Mouse (Mus musculus) limb, embryonic 14.5 days (tissue): ENCODE measurements at regions not wholly inside any gene's neighbourhood (a gene's known extent, or its start where the extent isn't known, plus 50 kb on each side); places are given as distances from the start of the nearest gene placed in this dataset.

Experiments used
- ATAC-seq: fragments of 200-750 bp; cut with Nextera tagmentation; 2 replicates; pipeline ENCODE4 v1.8.0; 2017; ENCODE audit warnings: low read depth, moderate number of reproducible peaks, moderate TSS enrichment; ENCODE audit not compliant: low FRiP score
- DNase-seq: peaks from one replicate; pipeline ENCODE4 v3.0.0-alpha.2; 2015; ENCODE audit warnings: low spot score
- H3K27ac ChIP-seq: fragments of 300-500 bp; sonication (generic); replicated peaks from 2 replicates; pipeline ENCODE4 v1.5.1; 2014; ENCODE audit warnings: low read depth, mild to moderate bottlenecking, low read length, moderate library complexity, mixed read lengths
- H3K27me3 ChIP-seq: fragments of 300-500 bp; sonication (generic); 2 replicates; pipeline ENCODE4 v1.6.1; 2014; ENCODE audit warnings: low read length, mixed read lengths; ENCODE audit not compliant: control insufficient read depth, insufficient read depth
- H3K36me3 ChIP-seq: fragments of 300-500 bp; sonication (generic); 2 replicates; pipeline ENCODE4 v1.6.1; 2014; ENCODE audit warnings: mild to moderate bottlenecking, low read length, moderate library complexity, mixed read lengths; ENCODE audit not compliant: control insufficient read depth, insufficient read depth
- H3K4me1 ChIP-seq: fragments of 300-500 bp; sonication (generic); 2 replicates; pipeline ENCODE4 v1.6.1; 2014; ENCODE audit warnings: antibody characterized with exemption, low read length, mixed read lengths; ENCODE audit not compliant: control insufficient read depth, insufficient read depth
- H3K4me2 ChIP-seq: fragments of 300-500 bp; sonication (generic); replicated peaks from 2 replicates; pipeline ENCODE4 v1.6.1; 2014; ENCODE audit warnings: low read depth, mild to moderate bottlenecking, low read length, moderate library complexity; ENCODE audit not compliant: severe bottlenecking
- H3K4me3 ChIP-seq: fragments of 300-500 bp; sonication (generic); replicated peaks from 2 replicates; pipeline ENCODE4 v1.5.1; 2014; ENCODE audit warnings: low read length
- H3K9ac ChIP-seq: fragments of 300-500 bp; sonication (generic); 2 replicates; pipeline ENCODE4 v1.6.1; 2014; ENCODE audit warnings: mild to moderate bottlenecking, low read depth, low read length, moderate library complexity; ENCODE audit not compliant: severe bottlenecking
- H3K9me3 ChIP-seq: fragments of 300-500 bp; sonication (generic); 2 replicates; pipeline ENCODE4 v1.6.1; 2016; ENCODE audit warnings: low read length; ENCODE audit not compliant: control insufficient read depth
- POLR2A ChIP-seq: fragments of 200-500 bp; IDR thresholded peaks from 2 replicates; pipeline ENCODE4 v1.8.0; 2012; ENCODE audit warnings: inconsistent platforms, mild to moderate bottlenecking, moderate library complexity, borderline replicate concordance; ENCODE audit not compliant: insufficient read depth, insufficient read length; ENCODE audit errors: extremely low read depth
- WGBS: fragments of 180-500 bp; shearing (Covaris S2); extraction: QIAGEN DNeasy Blood & Tissue Kit; methylation state at CpG from one replicate; pipeline ENCODE4 v1.1.7; 2014; 5-methylcytosine and 5-hydroxymethylcytosine counted together

DNA sequence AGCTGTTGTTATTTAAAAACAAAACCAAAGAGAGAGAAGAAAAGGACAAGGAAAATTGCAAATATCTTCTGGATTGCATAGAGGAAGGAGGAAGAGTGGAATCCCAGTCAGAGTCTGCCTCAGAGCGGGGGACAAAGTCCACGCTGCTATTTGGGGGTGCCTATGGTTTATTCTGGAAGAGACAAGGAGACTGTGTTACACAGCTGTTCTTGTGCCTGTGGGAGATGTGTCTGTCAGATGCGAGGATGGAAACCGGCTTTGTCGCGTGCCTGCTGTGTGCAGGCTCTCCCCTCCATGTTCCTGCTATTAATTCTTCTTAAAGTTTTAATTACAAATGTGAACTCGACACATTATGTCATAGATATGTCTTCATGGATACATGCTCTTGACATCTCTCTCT lies 582.7 kb upstream of the Nrp1 start:
- H3K4me2 ChIP-seq = no peak overlapping the region
- H3K27ac ChIP-seq = no peak overlapping the region
- no peaks in the 10 kb centered on the region for H3K4me1 ChIP-seq
- no peak for DNase-seq
- no peak overlapping the region for H3K9ac ChIP-seq
- H3K27me3 ChIP-seq = no peaks in the 10 kb centered on the region
- no peak for TF ChIP-seq POLR2A
- no peak overlapping the region for H3K4me3 ChIP-seq
- ATAC-seq = no peak
- H3K9me3 ChIP-seq = no peaks in the 10 kb centered on the region
- H3K36me3 ChIP-seq = no peaks in the 10 kb centered on the region
- WGBS = 63% methylated on average over 7 of the region's 7 CpGs

DNA sequence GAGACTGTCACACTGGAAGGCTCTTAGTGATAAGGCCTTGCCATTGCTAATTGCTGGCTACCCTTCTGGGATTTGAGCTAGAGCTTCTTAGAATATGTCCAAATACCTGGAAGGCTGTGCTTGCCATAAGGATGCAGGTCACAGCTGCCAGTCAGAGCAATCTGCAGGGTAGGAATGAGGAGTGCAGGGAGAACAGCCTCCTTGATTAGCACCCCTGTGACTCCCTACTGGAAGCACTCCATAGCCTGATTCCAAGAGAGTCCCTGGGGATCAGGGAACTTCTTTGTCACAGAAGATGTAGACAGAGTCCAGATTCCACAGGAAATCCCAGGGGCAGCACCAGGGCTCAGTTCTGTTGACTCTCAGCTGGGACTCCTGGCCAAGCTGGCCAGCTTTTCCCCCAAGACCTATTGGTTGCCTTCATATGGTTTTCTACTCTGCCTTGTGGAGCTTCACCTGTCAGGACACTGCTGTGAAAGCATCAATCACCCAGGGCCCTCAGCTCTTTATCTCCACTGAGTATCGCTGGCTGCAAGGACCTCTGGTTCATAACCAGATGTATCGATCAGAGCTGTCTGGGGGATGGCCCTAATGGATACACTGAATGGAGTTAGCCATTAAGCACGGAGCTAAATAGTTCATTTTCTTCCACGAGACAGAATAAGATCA lies 579.9 kb upstream of the Nrp1 start:
- ATAC-seq = no peak
- Histone ChIP-seq H3K4me3 (no peak overlapping the region), H3K36me3 (no peaks in the 10 kb centered on the region), H3K4me2 (no peak overlapping the region), H3K4me1 (no peaks in the 10 kb centered on the region), H3K27me3 (no peaks in the 10 kb centered on the region), H3K9me3 (no peaks in the 10 kb centered on the region), H3K27ac (no peak overlapping the region), H3K9ac (no peak overlapping the region)
- 51% methylated on average over 4 of the region's 4 CpGs for WGBS
- DNase-seq = no peak
- no peak for TF ChIP-seq POLR2A

DNA sequence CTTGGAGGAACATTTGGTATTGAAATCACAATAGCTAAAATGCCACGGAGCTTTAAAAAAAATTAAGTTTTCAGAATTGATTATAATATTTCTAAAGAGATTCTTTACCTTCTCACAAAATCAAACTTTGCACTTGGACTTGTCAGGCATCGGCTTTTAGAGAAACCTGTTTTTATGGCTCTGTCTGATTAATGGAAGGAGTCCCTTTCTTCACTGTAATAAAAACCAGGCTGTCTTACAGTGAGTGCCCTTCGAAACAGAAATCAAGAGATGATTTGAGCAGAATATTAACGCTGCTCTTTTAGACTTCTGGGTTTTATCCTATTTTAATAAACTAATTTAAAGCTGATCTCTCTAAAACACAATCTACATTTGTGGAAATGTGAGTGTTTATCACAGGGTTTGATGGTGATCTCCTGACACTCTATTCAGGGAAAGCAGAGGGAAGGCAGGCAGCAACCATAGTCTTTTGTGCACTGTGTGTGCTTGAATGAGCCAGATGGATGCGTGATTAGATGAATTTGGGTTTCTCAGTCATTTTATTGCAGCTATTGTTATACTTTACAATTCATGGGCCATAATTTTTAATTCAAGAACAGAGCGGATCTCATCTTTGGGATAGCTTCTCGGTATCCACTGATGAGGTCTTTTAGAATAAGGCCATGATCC lies 579.2 kb upstream of the Nrp1 start:
- H3K4me2 ChIP-seq = no peak overlapping the region
- no peak overlapping the region for H3K27ac ChIP-seq
- DNase-seq (no peak), ATAC-seq (no peak)
- no peak overlapping the region for H3K9ac ChIP-seq
- no peak for TF ChIP-seq POLR2A
- H3K27me3 ChIP-seq = no peaks in the 10 kb centered on the region
- no peak overlapping the region for H3K4me3 ChIP-seq
- no peaks in the 10 kb centered on the region for H3K36me3 ChIP-seq
- no peaks in the 10 kb centered on the region for H3K4me1 ChIP-seq
- no peaks in the 10 kb centered on the region for H3K9me3 ChIP-seq
- 49% methylated on average over 7 of the region's 7 CpGs for WGBS

DNA sequence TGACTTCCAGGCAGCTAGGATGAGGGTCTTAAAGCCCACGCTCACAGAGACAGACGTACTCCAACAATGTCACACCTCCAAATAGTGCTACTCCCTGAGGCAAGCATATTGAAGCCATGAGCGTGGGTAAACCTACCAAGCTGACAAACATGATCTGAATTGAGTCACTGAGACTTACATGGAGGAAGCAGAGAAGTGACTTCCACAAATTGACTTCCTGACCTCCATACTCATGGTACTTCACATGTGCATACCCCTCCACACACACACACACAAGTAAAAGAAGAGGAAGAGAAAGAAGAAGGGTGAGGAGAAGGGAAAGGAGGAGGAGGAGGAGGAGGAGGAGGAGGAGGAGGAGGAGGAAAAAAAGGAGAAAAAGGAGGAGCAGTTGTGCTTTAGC lies 577.8 kb upstream of the Nrp1 start:
- TF ChIP-seq POLR2A = no peak
- Histone ChIP-seq H3K9me3 (no peaks in the 10 kb centered on the region), H3K36me3 (no peaks in the 10 kb centered on the region), H3K27ac (no peak overlapping the region), H3K4me2 (no peak overlapping the region), H3K4me3 (no peak overlapping the region), H3K9ac (no peak overlapping the region), H3K4me1 (no peaks in the 10 kb centered on the region), H3K27me3 (no peaks in the 10 kb centered on the region)
- whole genome bisulfite sequencing = 86% methylated on average over 3 of the region's 3 CpGs
- ATAC-seq (no peak), DNase-seq (no peak)

DNA sequence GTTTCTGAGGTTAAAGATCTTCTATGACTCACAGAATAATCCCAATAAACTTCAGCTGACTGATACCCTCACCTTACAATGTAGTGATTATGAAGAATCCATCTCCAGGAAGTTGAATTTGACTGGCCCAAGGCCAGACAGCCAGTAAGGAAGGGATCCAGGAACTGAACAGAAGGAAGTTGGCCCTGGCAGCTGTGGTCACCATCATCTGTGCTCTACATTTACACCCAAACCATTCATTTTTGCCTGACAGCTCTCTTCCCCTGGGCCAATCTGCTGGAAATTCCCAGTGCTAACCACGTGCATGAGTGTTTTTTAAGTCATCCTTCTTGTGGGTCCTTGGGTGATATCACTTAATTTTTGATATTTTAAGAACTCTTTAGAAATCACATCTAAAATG lies 577.4 kb upstream of the Nrp1 start:
- no peak overlapping the region for H3K4me3 ChIP-seq
- ATAC-seq = no peak
- WGBS = 69% methylated on average over 1 of the region's 1 CpGs
- no peaks in the 10 kb centered on the region for H3K36me3 ChIP-seq
- H3K9me3 ChIP-seq = no peaks in the 10 kb centered on the region
- H3K27me3 ChIP-seq = no peaks in the 10 kb centered on the region
- H3K4me1 ChIP-seq = no peaks in the 10 kb centered on the region
- H3K9ac ChIP-seq = no peak overlapping the region
- DNase-seq = no peak
- no peak overlapping the region for H3K27ac ChIP-seq
- TF ChIP-seq POLR2A = no peak
- no peak overlapping the region for H3K4me2 ChIP-seq
